Mouse (Mus musculus) forebrain, embryonic 14.5 days (tissue): ENCODE results near the gene Prop1. TPM values are rescaled to one million over a fixed set of nuclear protein-coding genes. Genes with fewer than 3 reads are reported as not detected.

Experiments used
- ATAC-seq: fragments of 200-750 bp; cut with Nextera tagmentation; 2 replicates; pipeline ENCODE4 v1.8.0; 2017; ENCODE audit warnings: mild to moderate bottlenecking, moderate library complexity
- DNase-seq: peaks from one replicate; pipeline ENCODE4 v3.0.0-alpha.2; 2015; ENCODE audit warnings: low spot score
- H3K27ac ChIP-seq: fragments of 300-500 bp; sonication (generic); 2 replicates; pipeline ENCODE4 v1.5.1; 2014; ENCODE audit warnings: low read depth, mild to moderate bottlenecking, control low read depth, low read length, moderate library complexity
- H3K27me3 ChIP-seq: fragments of 300-500 bp; sonication (generic); replicated peaks from 2 replicates; pipeline ENCODE4 v1.6.1; 2014; ENCODE audit warnings: low read length, control low read depth, mixed read lengths; ENCODE audit not compliant: control insufficient read depth, insufficient read depth
- H3K36me3 ChIP-seq: fragments of 300-500 bp; sonication (generic); 2 replicates; pipeline ENCODE4 v1.6.1; 2014; ENCODE audit warnings: low read length, control low read depth; ENCODE audit not compliant: control insufficient read depth, insufficient read depth
- H3K4me1 ChIP-seq: fragments of 300-500 bp; sonication (generic); 2 replicates; pipeline ENCODE4 v1.6.1; 2014; ENCODE audit warnings: antibody characterized with exemption, low read length, control low read depth; ENCODE audit not compliant: control insufficient read depth, insufficient read depth
- H3K4me2 ChIP-seq: fragments of 300-500 bp; sonication (generic); 2 replicates; pipeline ENCODE4 v1.6.1; 2014; ENCODE audit warnings: mild to moderate bottlenecking, control low read depth, low read length
- H3K4me3 ChIP-seq: fragments of 300-500 bp; sonication (generic); 2 replicates; pipeline ENCODE4 v1.5.1; 2014; ENCODE audit warnings: low read depth, low read length, control low read depth
- H3K9ac ChIP-seq: fragments of 300-500 bp; sonication (generic); 2 replicates; pipeline ENCODE4 v1.6.1; 2014; ENCODE audit warnings: mild to moderate bottlenecking, low read length, control low read depth, moderate library complexity
- H3K9me3 ChIP-seq: fragments of 300-500 bp; sonication (generic); replicated peaks from 2 replicates; pipeline ENCODE4 v1.6.1; 2016; ENCODE audit warnings: low read length, control low read depth, mixed read lengths; ENCODE audit not compliant: control insufficient read depth
- WGBS: fragments of 180-500 bp; shearing (Covaris S2); extraction: QIAGEN DNeasy Blood & Tissue Kit; methylation state at CpG from one replicate; pipeline ENCODE4 v1.1.7; 2014; 5-methylcytosine and 5-hydroxymethylcytosine counted together
- polyA plus RNA-seq: library from polyadenylated mRNA; unstranded; fragments of >200 nt; fragmentation: Nextera tagmentation; extraction: Ambion mirVana; gene quantifications from 2 replicates; pipeline ENCODE4 v1.2.1, GENCODE M21; 2014

Gene Prop1
- polyA plus RNA-seq, result not detected in 2 replicates

- Histone ChIP-seq H3K9ac (no peak within 1 kb of the TSS), H3K4me2 (no peak within 1 kb of the TSS), H3K36me3 (no peaks in the 10 kb centered on the region), H3K4me1 (no peaks in the 10 kb centered on the region), H3K4me3 (no peak within 1 kb of the TSS), H3K9me3 (no peaks in the 10 kb centered on the region), H3K27me3 (no peaks in the 10 kb centered on the region), H3K27ac (no peak within 1 kb of the TSS)
- DNase-seq, result no peak
- 68% methylated on average over 6 of the region's 6 CpGs for WGBS
- no peak for ATAC-seq
Observed at GRCm38 (mm10) chr11:50953665-50954064, at the start of gene Prop1. Prop1 (minus strand) TSS chr11:50953765.

GRCm38 (mm10) chr11:51003296-51003695 is 49.7 kb upstream of the Prop1 start, which contains the start of gene Olfr51:
Olfr51 (plus strand) TSS chr11:51003596.
- H3K9me3 ChIP-seq, result no peaks in the 10 kb centered on the region
- no peak for ATAC-seq
- H3K27me3 ChIP-seq, result no peaks in the 10 kb centered on the region
- H3K4me2 ChIP-seq, result no peak within 1 kb of the TSS
- H3K9ac ChIP-seq, result no peak within 1 kb of the TSS
- no peak within 1 kb of the TSS for H3K27ac ChIP-seq
- no peak within 1 kb of the TSS for H3K4me3 ChIP-seq
- no peaks in the 10 kb centered on the region for H3K4me1 ChIP-seq
- no peaks in the 10 kb centered on the region for H3K36me3 ChIP-seq
- 84% methylated on average over 5 of the region's 5 CpGs for WGBS
- no peak for DNase-seq

- H3K36me3 ChIP-seq, result no peaks in the 10 kb centered on the region
- no peak for ATAC-seq
- H3K4me1 ChIP-seq, result no peaks in the 10 kb centered on the region
- 67% methylated on average over 5 of the region's 5 CpGs for WGBS
- no peak within 1 kb of the TSS for H3K27ac ChIP-seq
- H3K27me3 ChIP-seq, result no peaks in the 10 kb centered on the region
- no peak within 1 kb of the TSS for H3K9ac ChIP-seq
- no peaks in the 10 kb centered on the region for H3K9me3 ChIP-seq
- no peak for DNase-seq
- H3K4me2 ChIP-seq, result no peak within 1 kb of the TSS
- no peak within 1 kb of the TSS for H3K4me3 ChIP-seq
Observed at GRCm38 (mm10) chr11:50981667-50982066, 28.1 kb upstream of the Prop1 start, which contains the start of gene Olfr1377. Olfr1377 (plus strand) TSS chr11:50981967.

DNA sequence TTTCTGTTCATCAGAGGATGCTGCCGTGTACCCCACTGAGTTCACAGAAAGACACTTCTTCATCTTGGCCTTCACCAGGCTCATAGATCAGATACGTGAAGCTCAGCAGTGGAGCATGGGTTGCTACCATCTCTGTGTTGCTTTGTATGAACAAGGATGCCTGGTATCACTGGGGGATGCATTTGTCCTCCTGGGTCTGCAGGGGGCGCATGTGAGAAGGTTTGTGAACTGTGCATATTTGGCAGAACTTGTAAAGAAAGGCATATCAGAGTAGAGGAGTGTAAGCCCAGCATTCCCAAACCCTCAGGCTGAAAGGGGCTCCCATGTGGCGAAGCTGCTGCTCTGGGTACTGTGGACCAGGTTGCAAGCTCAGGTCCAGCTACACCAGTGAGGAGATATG is 23.7 kb upstream of the Prop1 start:
- no peak overlapping the region for H3K4me2 ChIP-seq
- no peak overlapping the region for H3K4me3 ChIP-seq
- H3K4me1 ChIP-seq, result no peaks in the 10 kb centered on the region
- H3K27me3 ChIP-seq, result no peaks in the 10 kb centered on the region
- H3K9me3 ChIP-seq, result no peaks in the 10 kb centered on the region
- WGBS, result 64% methylated on average over 4 of the region's 4 CpGs
- no peaks in the 10 kb centered on the region for H3K36me3 ChIP-seq
- DNase-seq (no peak), ATAC-seq (no peak)
- H3K27ac ChIP-seq, result no peak overlapping the region
- H3K9ac ChIP-seq, result no peak overlapping the region

- Histone ChIP-seq H3K9me3 (no peaks in the 10 kb centered on the region), H3K36me3 (no peaks in the 10 kb centered on the region), H3K27ac (no peak within 1 kb of the TSS), H3K4me3 (no peak within 1 kb of the TSS), H3K27me3 (no peaks in the 10 kb centered on the region), H3K4me1 (no peaks in the 10 kb centered on the region), H3K9ac (no peak within 1 kb of the TSS), H3K4me2 (no peak within 1 kb of the TSS)
- 87% methylated on average over 11 of the region's 11 CpGs for WGBS
- DNase-seq (no peak), ATAC-seq (no peak)
Observed at GRCm38 (mm10) chr11:50966230-50966629, 12.7 kb upstream of the Prop1 start, which contains the start of gene Olfr1378. Olfr1378 (plus strand) TSS chr11:50966530.

- no peak overlapping the region for H3K27ac ChIP-seq
Observed at GRCm38 (mm10) chr11:50964886-50965285, 11.3 kb upstream of the Prop1 start.

DNA sequence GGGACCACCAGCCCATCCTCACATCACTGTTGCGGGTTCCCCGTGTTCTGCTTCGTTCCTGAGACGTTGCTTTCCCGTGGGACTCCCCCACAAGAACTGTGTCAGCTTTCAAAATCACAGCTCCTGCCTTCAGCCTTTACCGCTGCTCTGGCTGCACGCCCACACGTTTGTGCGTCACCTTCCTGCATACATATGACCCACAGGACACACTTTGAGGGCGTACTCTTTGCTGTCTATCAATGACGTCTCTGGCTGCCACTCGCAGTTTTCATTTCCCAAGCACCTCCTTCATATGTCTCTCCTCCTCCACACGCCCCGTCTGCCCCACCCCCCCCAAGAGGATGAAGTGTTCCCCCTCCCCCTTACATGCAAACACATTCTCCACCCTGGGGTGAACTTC is 1.3 kb downstream of the Prop1 start:
- 83% methylated on average over 14 of the region's 14 CpGs for WGBS
- Histone ChIP-seq H3K27ac (no peak overlapping the region), H3K9ac (no peak overlapping the region), H3K9me3 (no peaks in the 10 kb centered on the region), H3K36me3 (no peaks in the 10 kb centered on the region), H3K4me1 (no peaks in the 10 kb centered on the region), H3K4me3 (no peak overlapping the region), H3K27me3 (no peaks in the 10 kb centered on the region), H3K4me2 (no peak overlapping the region)
- ATAC-seq (no peak), DNase-seq (no peak)

More at GRCm38 (mm10) chr11:50964886-50965285, 11.3 kb upstream of the Prop1 start:
- no peak for DNase-seq
- Histone ChIP-seq H3K4me1 (no peaks in the 10 kb centered on the region), H3K36me3 (no peaks in the 10 kb centered on the region), H3K27me3 (no peaks in the 10 kb centered on the region), H3K9ac (no peak overlapping the region), H3K9me3 (no peaks in the 10 kb centered on the region), H3K4me3 (no peak overlapping the region), H3K4me2 (no peak overlapping the region)
- 82% methylated on average over 2 of the region's 2 CpGs for WGBS
- ATAC-seq, result no peak

GRCm38 (mm10) chr11:50943506-50943905 is 10.1 kb downstream of the Prop1 start, which contains the start of gene 4933414I15Rik:
4933414I15Rik (minus strand) TSS chr11:50943765.
- no peak within 1 kb of the TSS for H3K4me3 ChIP-seq
- H3K4me2 ChIP-seq, result no peak within 1 kb of the TSS
- no peak for DNase-seq
- H3K36me3 ChIP-seq, result no peaks in the 10 kb centered on the region
- H3K27me3 ChIP-seq, result no peaks in the 10 kb centered on the region
- WGBS, result 82% methylated on average over 14 of the region's 14 CpGs
- ATAC-seq, result no peak
- no peak within 1 kb of the TSS for H3K27ac ChIP-seq
- no peaks in the 10 kb centered on the region for H3K9me3 ChIP-seq
- H3K9ac ChIP-seq, result no peak within 1 kb of the TSS
- H3K4me1 ChIP-seq, result no peaks in the 10 kb centered on the region

DNA sequence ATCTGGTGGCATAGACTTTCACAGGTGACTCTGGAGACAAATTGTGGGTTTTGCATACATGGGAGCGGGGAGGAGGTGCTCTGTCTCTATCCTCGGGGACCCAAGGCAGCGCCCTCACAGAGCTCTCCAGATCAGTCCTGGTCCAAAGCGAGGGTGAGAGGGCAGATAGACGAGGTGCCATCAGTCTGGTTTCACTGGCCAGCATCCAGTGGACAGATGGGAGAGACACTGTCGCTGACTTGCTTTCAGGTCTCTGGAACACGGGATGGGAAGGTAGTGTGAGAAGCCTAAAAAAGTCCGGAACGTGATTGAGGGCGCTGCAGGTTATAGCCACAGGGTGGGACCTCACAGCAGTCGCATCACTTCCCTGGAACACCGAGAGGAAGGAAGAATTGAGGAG is 11.2 kb downstream of the Prop1 start:
- Histone ChIP-seq H3K4me3 (no peak overlapping the region), H3K36me3 (no peaks in the 10 kb centered on the region), H3K4me2 (no peak overlapping the region), H3K4me1 (no peaks in the 10 kb centered on the region), H3K9ac (no peak overlapping the region), H3K27ac (no peak overlapping the region), H3K9me3 (no peaks in the 10 kb centered on the region), H3K27me3 (no peaks in the 10 kb centered on the region)
- 76% methylated on average over 12 of the region's 12 CpGs for WGBS
- DNase-seq (no peak), ATAC-seq (no peak)
